Mouse (Mus musculus) stomach, embryonic 16.5 days (tissue): ENCODE data around the gene Prkca. TPM values are rescaled to one million over a fixed set of nuclear protein-coding genes. Genes with fewer than 3 reads are reported as not detected.

Source experiments
- ATAC-seq: fragments of 200-750 bp; cut with Nextera tagmentation; 2 replicates; pipeline ENCODE4 v1.8.0; 2017; ENCODE audit warnings: moderate number of reproducible peaks, moderate TSS enrichment; ENCODE audit not compliant: insufficient read depth, low FRiP score
- H3K27ac ChIP-seq: fragments of 300-500 bp; sonication (generic); 2 replicates; pipeline ENCODE4 v1.5.1; 2014; ENCODE audit warnings: low read length
- H3K27me3 ChIP-seq: fragments of 300-500 bp; sonication (generic); 2 replicates; pipeline ENCODE4 v1.6.1; 2014; ENCODE audit warnings: low read length, control low read depth, mixed read lengths; ENCODE audit not compliant: control insufficient read depth, insufficient read depth
- H3K36me3 ChIP-seq: fragments of 300-500 bp; sonication (generic); 2 replicates; pipeline ENCODE4 v1.6.1; 2014; ENCODE audit warnings: low read length; ENCODE audit not compliant: control insufficient read depth, insufficient read depth
- H3K4me1 ChIP-seq: fragments of 300-500 bp; sonication (generic); 2 replicates; pipeline ENCODE4 v1.6.1; 2014; ENCODE audit warnings: low read length, control low read depth, mixed read lengths; ENCODE audit not compliant: control insufficient read depth, insufficient read depth
- H3K4me2 ChIP-seq: fragments of 300-500 bp; sonication (generic); 2 replicates; pipeline ENCODE4 v1.6.1; 2014; ENCODE audit warnings: low read depth, low read length, mixed read lengths
- H3K4me3 ChIP-seq: fragments of 300-500 bp; sonication (generic); replicated peaks from 2 replicates; pipeline ENCODE4 v1.5.1; 2014; ENCODE audit warnings: mild to moderate bottlenecking, low read length
- H3K9ac ChIP-seq: fragments of 300-500 bp; sonication (generic); 2 replicates; pipeline ENCODE4 v1.6.1; 2014; ENCODE audit warnings: low read length
- H3K9me3 ChIP-seq: fragments of 300-500 bp; sonication (generic); replicated peaks from 2 replicates; pipeline ENCODE4 v1.6.1; 2016; ENCODE audit warnings: low read length, control low read depth; ENCODE audit not compliant: control insufficient read depth
- WGBS: fragments of 180-500 bp; shearing (Covaris S2); extraction: QIAGEN DNeasy Blood & Tissue Kit; methylation state at CpG from one replicate; pipeline ENCODE4 v1.1.7; 2014; 5-methylcytosine and 5-hydroxymethylcytosine counted together
- polyA plus RNA-seq: library from polyadenylated mRNA; unstranded; fragments of >200 nt; fragmentation: Nextera tagmentation; extraction: Ambion mirVana; gene quantifications from 2 replicates; pipeline ENCODE4 v1.2.1, GENCODE M21; 2015

Gene Prkca
- polyA plus RNA-seq, 1 experiment from 2014 or later = 6.5 TPM

DNA sequence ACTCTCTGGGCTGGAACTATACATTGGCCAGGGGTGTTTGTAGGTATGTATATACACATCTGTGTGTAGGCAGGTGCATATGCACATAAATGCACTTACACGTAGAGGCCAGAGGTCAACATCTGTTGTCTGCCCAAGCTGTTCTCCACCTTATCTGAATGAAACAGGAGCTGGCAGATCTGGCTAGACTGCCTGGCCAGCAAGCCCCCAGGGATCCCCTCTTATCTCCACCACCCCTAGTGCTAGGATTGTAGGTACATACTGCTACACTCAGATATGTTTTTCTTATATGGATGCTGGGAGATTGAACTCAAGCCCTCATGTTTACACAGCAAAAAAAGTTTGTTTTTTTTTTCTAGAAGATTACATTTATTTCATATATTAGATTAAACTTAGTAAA, 79.9 kb downstream of the Prkca start:
- H3K4me2 ChIP-seq = no peak overlapping the region
- no peaks in the 10 kb centered on the region for H3K27me3 ChIP-seq
- WGBS = 61% methylated on average over 1 of the region's 1 CpGs
- no peaks in the 10 kb centered on the region for H3K9me3 ChIP-seq
- peaks cover 20% of the 10 kb centered on the region for H3K4me1 ChIP-seq
- H3K9ac ChIP-seq = no peak overlapping the region
- H3K4me3 ChIP-seq = no peak overlapping the region
- H3K36me3 ChIP-seq = no peaks in the 10 kb centered on the region
- no peak for ATAC-seq
- peak overlapping the region; percentile 23; the same call in 1 of the 2 replicates for H3K27ac ChIP-seq

- H3K27me3 ChIP-seq = no peaks in the 10 kb centered on the region
- H3K9ac ChIP-seq = no peak overlapping the region
- H3K4me2 ChIP-seq = no peak overlapping the region
- no peaks in the 10 kb centered on the region for H3K9me3 ChIP-seq
- H3K27ac ChIP-seq = no peak overlapping the region; the same call in 1 of the 2 replicates
- no peaks in the 10 kb centered on the region for H3K36me3 ChIP-seq
- H3K4me3 ChIP-seq = no peak overlapping the region
- ATAC-seq = no peak
- WGBS = 76% methylated on average over 3 of the region's 3 CpGs
- H3K4me1 ChIP-seq = peaks cover 22% of the 10 kb centered on the region
Measured at GRCm38 (mm10) chr11:108263406-108263805, 80.3 kb downstream of the Prkca start.

DNA sequence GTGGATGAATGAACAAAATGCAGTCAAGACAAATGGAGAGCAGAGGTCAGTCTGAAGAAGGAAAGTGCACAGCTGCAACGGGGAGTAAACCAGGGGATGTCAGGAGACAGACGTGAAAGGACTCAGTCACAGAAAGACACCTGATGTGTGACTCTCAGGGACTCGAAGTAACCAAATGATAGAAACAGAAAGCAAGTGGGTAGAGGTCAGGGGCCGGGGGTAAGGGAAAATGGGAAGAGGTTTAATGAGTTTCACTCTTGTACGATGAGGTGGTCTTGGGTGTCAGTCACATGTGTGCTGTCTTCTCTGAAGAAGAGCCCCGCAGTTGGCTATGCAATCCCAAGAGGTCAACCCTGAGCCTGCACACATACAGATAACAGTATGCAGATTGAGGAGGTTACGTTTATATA, 82.0 kb downstream of the Prkca start:
- H3K9ac ChIP-seq = no peak overlapping the region
- 48% methylated on average over 7 of the region's 7 CpGs for WGBS
- H3K36me3 ChIP-seq = no peaks in the 10 kb centered on the region
- no peaks in the 10 kb centered on the region for H3K9me3 ChIP-seq
- H3K27ac ChIP-seq = no peak overlapping the region
- H3K4me3 ChIP-seq = no peak overlapping the region
- H3K4me2 ChIP-seq = no peak overlapping the region
- no peaks in the 10 kb centered on the region for H3K27me3 ChIP-seq
- H3K4me1 ChIP-seq = peaks cover 28% of the 10 kb centered on the region
- ATAC-seq = no peak

DNA sequence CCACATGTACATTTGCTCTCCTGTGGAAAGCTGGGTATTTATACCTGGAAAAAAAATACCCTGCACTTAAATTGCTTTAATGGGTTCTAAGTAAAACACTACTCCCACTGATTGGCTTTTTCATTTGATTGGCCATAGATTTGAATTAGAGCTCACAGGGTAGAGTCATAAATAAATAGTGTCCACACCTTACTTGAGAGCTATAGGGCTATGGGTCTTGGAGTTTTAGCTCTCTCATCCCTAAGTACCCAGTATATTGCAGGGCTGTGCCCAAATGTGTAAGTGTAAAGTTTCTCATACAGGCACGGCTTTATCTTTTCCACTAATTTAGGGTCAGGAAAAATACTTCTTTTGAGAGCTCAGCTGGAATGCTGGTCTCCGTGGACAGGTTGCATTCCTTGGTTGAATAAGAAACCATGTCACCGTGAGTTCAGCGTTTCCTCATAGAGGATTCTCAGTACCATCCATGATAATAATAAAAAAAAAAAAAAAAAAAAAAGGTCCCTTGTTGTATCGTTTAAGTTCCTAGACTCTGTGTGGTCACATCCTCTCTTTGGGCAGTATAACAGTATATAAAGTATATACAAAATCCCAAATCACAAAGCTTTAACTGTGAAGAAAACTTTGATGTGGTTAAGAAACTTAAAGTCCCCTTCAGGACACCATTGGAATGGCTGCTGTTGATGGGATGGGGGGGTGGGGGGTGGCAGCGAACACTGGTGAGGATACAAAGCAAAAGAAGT, 82.8 kb downstream of the Prkca start:
- Histone ChIP-seq H3K9me3 (no peaks in the 10 kb centered on the region), H3K9ac (no peak overlapping the region), H3K36me3 (no peaks in the 10 kb centered on the region), H3K4me3 (no peak overlapping the region), H3K4me2 (no peak overlapping the region), H3K27ac (no peak overlapping the region), H3K4me1 (peaks cover 28% of the 10 kb centered on the region), H3K27me3 (no peaks in the 10 kb centered on the region)
- WGBS = 69% methylated on average over 6 of the region's 6 CpGs
- ATAC-seq = no peak

DNA sequence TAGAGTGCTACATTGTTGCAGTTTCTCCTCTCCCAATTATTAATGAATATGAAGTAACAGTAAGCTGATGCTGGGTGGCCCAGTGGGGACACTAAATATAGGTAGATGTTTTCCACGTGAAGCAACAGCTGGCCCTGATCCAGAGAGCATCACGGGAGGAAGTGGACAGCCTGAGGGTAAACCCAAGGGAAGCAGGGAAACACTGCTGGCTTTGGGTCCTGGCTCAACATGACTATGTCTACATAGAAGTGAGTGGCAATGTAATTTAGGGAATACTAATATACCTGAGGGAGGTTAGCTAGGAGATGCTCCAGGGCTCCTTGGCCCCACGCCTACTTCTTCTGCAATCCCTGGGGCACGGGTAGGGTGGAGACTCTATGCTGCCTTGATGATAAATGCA, 84.3 kb downstream of the Prkca start:
- H3K4me2 ChIP-seq = 0 out of 2 replicates have a peak overlapping the region, but pooled peaks have one; percentile 3
- no peaks in the 10 kb centered on the region for H3K9me3 ChIP-seq
- no peak overlapping the region for H3K4me3 ChIP-seq
- no peaks in the 10 kb centered on the region for H3K27me3 ChIP-seq
- H3K4me1 ChIP-seq = peaks cover 28% of the 10 kb centered on the region
- H3K9ac ChIP-seq = no peak overlapping the region
- H3K27ac ChIP-seq = peak overlapping the region; percentile 59
- WGBS = 38% methylated on average over 4 of the region's 4 CpGs
- 0 out of 2 replicates have a peak, but pooled peaks have one; percentile 25 for ATAC-seq
- no peaks in the 10 kb centered on the region for H3K36me3 ChIP-seq

- no peaks in the 10 kb centered on the region for H3K27me3 ChIP-seq
- WGBS = 37% methylated on average over 5 of the region's 5 CpGs
- 0 out of 2 replicates have a peak overlapping the region, but pooled peaks have one; percentile 3 for H3K4me2 ChIP-seq
- H3K36me3 ChIP-seq = no peaks in the 10 kb centered on the region
- no peak overlapping the region for H3K9ac ChIP-seq
- H3K4me3 ChIP-seq = no peak overlapping the region
- peak; percentile 44; the same call in 1 of the 2 replicates for ATAC-seq
- H3K9me3 ChIP-seq = no peaks in the 10 kb centered on the region
- H3K27ac ChIP-seq = peak overlapping the region; percentile 44
- H3K4me1 ChIP-seq = peaks cover 28% of the 10 kb centered on the region
Measured at GRCm38 (mm10) chr11:108258811-108259266, 84.9 kb downstream of the Prkca start.

DNA sequence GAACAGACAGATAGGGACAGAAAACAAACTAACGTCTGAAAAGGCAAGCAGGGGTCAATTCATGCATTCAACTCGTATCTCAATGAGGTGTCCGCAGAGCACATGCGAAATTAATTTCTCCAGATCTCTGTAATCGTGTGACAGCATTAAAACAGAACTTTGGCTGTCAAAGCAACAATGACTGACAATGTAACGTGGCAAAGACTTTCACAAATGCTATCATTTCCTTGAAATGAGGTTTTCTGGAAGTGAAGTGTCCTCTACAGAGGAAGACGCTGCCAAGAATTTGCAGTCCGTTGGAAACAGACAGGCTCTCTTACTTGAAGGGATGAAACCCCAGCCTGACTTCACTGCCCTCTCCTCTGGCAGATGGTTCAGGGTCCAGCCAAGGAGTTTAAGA, 85.8 kb downstream of the Prkca start:
- H3K27me3 ChIP-seq = no peaks in the 10 kb centered on the region
- WGBS = 66% methylated on average over 8 of the region's 8 CpGs
- no peak overlapping the region for H3K27ac ChIP-seq
- no peaks in the 10 kb centered on the region for H3K9me3 ChIP-seq
- H3K4me1 ChIP-seq = peaks cover 28% of the 10 kb centered on the region
- ATAC-seq = no peak
- no peak overlapping the region for H3K4me2 ChIP-seq
- no peak overlapping the region for H3K4me3 ChIP-seq
- no peak overlapping the region for H3K9ac ChIP-seq
- no peaks in the 10 kb centered on the region for H3K36me3 ChIP-seq

DNA sequence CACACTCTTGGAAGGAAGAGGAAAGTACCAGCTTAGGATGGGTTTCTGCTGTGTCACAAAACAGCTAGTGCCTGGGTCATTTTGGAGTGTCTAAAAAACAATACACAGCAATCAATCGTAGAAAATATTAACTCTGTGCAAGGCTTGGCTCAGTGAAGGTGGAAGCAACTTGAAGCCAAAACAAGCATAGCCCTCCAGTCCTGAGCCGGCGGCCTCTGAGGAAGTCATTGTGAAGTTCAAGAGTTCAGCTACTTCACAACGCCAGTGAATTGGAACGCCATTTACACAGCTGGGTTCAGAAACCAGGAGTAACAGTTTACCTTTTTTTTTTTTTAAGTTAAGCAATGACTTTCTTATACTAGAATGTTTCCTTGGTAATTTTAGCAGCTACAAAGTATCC, 89.0 kb downstream of the Prkca start:
- WGBS = 61% methylated on average over 5 of the region's 5 CpGs
- Histone ChIP-seq H3K9me3 (no peaks in the 10 kb centered on the region), H3K27ac (no peak overlapping the region), H3K9ac (no peak overlapping the region), H3K36me3 (no peaks in the 10 kb centered on the region), H3K27me3 (no peaks in the 10 kb centered on the region), H3K4me2 (no peak overlapping the region), H3K4me3 (no peak overlapping the region), H3K4me1 (peaks cover 41% of the 10 kb centered on the region)
- ATAC-seq = no peak

- Histone ChIP-seq H3K9ac (no peak overlapping the region), H3K27me3 (no peaks in the 10 kb centered on the region), H3K4me2 (no peak overlapping the region), H3K9me3 (no peaks in the 10 kb centered on the region), H3K4me3 (no peak overlapping the region), H3K36me3 (no peaks in the 10 kb centered on the region), H3K4me1 (peaks cover 20% of the 10 kb centered on the region), H3K27ac (peak overlapping the region; percentile 63; the same call in 1 of the 2 replicates)
- WGBS = 78% methylated on average over 7 of the region's 7 CpGs
- no peak for ATAC-seq
Measured at GRCm38 (mm10) chr11:108251924-108252775, 91.6 kb downstream of the Prkca start.
